Mouse (Mus musculus) C3H10T1/2 (cell line): ENCODE results near the gene Elmod1. TPM values are rescaled to one million over a fixed set of nuclear protein-coding genes. Genes with fewer than 3 reads are reported as not detected.

Experiments used
- polyA plus RNA-seq, 2 experiments: library from polyadenylated mRNA; unstranded; fragments of >200 nt; fragmentation: generic; extraction: Trizol; gene quantifications; one replicate each; pipeline ENCODE4 v1.2.1; 2012; ENCODE audit warnings: missing spikeins in 2 of 2

The Elmod1 gene
- not detected for polyA plus RNA-seq

DNA sequence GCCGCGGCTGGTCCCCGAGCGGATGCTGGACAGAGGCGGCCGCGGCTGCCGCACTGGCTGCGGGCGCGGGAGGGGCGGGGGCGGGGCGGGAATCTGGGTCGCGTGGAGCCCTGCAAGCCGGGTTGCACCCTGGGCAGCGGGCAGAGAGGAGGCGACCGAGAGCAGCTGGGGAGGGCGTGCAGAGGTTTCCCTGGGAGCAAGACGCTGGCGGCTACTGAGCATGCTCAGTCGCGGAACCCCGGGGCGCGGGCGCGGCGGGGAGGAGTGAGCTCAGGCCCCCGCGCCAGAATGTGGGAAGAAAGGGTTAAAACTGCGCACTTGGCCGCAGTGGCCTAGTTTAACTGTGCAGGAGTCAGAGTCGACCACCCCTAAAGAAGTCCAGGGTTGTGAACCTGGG is at the start of gene Elmod1:
Elmod1 (minus strand) TSS at position 180 of the 397 bp plus-strand sequence.

Other genes starting within 250 kb of the Elmod1 start
- not detected for gene Slc35f2, start 203.8 kb downstream of the Elmod1 start, polyA plus RNA-seq
- gene Sln, start 125.1 kb downstream of the Elmod1 start, polyA plus RNA-seq, result not detected
- gene Tnfaip8l3, start 93.1 kb upstream of the Elmod1 start, polyA plus RNA-seq, result not detected